Mouse (Mus musculus) ES-E14 (cell line): ENCODE data around the gene Matn1. TPM values are rescaled to one million over a fixed set of nuclear protein-coding genes. Genes with fewer than 3 reads are reported as not detected.

Experiments
- DNase-seq: peaks from one replicate; pipeline ENCODE4 v3.0.0-alpha.2; 2013; ENCODE audit warnings: low read depth, low spot score
- H3K27ac ChIP-seq: 2 replicates; pipeline ENCODE4 v1.5.1; 2012; ENCODE audit warnings: low read depth, mild to moderate bottlenecking, low read length, moderate library complexity, mixed read lengths; ENCODE audit not compliant: poor library complexity, insufficient read depth, severe bottlenecking
- H3K36me3 ChIP-seq: 2 replicates; pipeline ENCODE4 v1.6.1; 2012; ENCODE audit warnings: mild to moderate bottlenecking, low read length, moderate library complexity, mixed read lengths; ENCODE audit not compliant: control insufficient read depth, poor library complexity, insufficient read depth, severe bottlenecking
- H3K4me1 ChIP-seq, 2 experiments: fragments of 150-350 bp in 1 of 2; sonication (generic) in 1 of 2; 2 replicates each; pipeline ENCODE4 v1.6.1; 2012; ENCODE audit warnings: low read length in 2 of 2, mild to moderate bottlenecking in 1 of 2, mixed read lengths in 1 of 2; ENCODE audit not compliant: control insufficient read depth in 2 of 2, insufficient read depth in 2 of 2, poor library complexity in 1 of 2
- H3K4me3 ChIP-seq, 2 experiments: fragments of 150-350 bp in 1 of 2; sonication (generic) in 1 of 2; 2 replicates each; pipeline ENCODE4 v1.5.1; 2012; ENCODE audit warnings: low read length in 2 of 2, low read depth in 1 of 2, mild to moderate bottlenecking in 1 of 2, mixed read lengths in 1 of 2; ENCODE audit not compliant: insufficient read depth in 1 of 2, poor library complexity in 1 of 2, severe bottlenecking in 1 of 2
- H3K9ac ChIP-seq: 2 replicates; pipeline ENCODE4 v1.6.1; 2012; ENCODE audit warnings: low read depth, mild to moderate bottlenecking, low read length, mixed read lengths; ENCODE audit not compliant: poor library complexity, insufficient read depth, severe bottlenecking
- H3K9me3 ChIP-seq: fragments of 150-350 bp; sonication (generic); 2 replicates; pipeline ENCODE4 v1.6.1; 2012; ENCODE audit warnings: low read depth, mild to moderate bottlenecking, low read length; ENCODE audit not compliant: control insufficient read depth, insufficient read depth
- CHD2 ChIP-seq: IDR thresholded peaks from 2 replicates; pipeline ENCODE4 v1.6.1; 2014; ENCODE audit warnings: mild to moderate bottlenecking, low read depth, low read length, inconsistent platforms
- HCFC1 ChIP-seq: IDR thresholded peaks from 2 replicates; pipeline ENCODE4 v1.6.1; 2012; ENCODE audit warnings: low read length, inconsistent platforms, borderline replicate concordance; ENCODE audit not compliant: insufficient read depth
- MAFK ChIP-seq: IDR thresholded peaks from 2 replicates; pipeline ENCODE4 v1.6.1; 2014; ENCODE audit warnings: mild to moderate bottlenecking, low read depth, low read length, inconsistent platforms; ENCODE audit not compliant: insufficient read depth
- ZC3H11A ChIP-seq: IDR thresholded peaks from 2 replicates; pipeline ENCODE4 v1.6.1; 2012; ENCODE audit warnings: low read depth, mild to moderate bottlenecking, inconsistent platforms, low read length, borderline replicate concordance
- ZNF384 ChIP-seq: IDR thresholded peaks from 2 replicates; pipeline ENCODE4 v1.6.1; 2012; ENCODE audit warnings: low read depth, low read length, inconsistent platforms
- in situ Hi-C, 2 experiments: fragments of 600-800 bp; cut with MboI; formaldehyde crosslinking; loops; one replicate each; pipeline ENCODE4 v1.15.1; 2025; ENCODE audit warnings: low sequenced_read_pairs in 2 of 2, inconsistent platforms in 1 of 2; ENCODE audit not compliant: unreplicated experiment in 2 of 2
- total RNA-seq: library from RNA; depleted of rRNA; stranded (reverse); fragments of 300-350 nt; gene quantifications from 2 replicates; pipeline ENCODE4 v1.2.3, GENCODE M21; 2012; rRNA removed

Gene Matn1
- total RNA-seq, 1 experiment: 2.0 TPM

DNA sequence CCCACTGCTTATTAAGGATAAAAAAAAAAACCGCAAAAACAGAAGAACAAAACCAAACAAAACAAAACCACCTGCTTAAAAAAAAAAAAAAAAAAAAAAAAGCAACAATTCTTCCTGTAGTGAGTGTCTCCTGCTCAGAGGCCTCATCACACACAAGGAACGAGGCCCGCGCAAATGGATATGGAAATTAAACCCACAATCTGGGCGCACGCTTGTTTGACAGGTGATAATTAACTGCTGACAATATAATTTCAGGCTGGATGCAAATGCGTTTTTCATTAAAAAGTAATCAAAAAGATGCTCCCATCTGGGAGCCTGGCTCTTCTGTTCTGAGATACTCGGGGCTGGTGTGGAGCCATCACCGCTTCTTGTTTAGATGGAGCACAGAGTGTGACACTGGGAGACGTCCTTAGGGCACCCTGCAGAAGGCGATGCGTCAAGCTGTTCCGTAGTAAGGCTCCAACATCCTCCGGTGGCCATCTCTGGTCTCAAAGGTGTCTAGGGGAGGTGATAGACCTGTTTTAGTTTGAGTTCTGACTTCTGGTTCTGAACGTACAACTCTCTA is 56.5 kb downstream of the Matn1 start:
- TF ChIP-seq ZNF384: no peak
- TF ChIP-seq MAFK: no peak
- TF ChIP-seq HCFC1: no peak
- no peak for TF ChIP-seq ZC3H11A
- no peak for TF ChIP-seq CHD2
- H3K9ac ChIP-seq: no peak overlapping the region
- H3K9me3 ChIP-seq: no peaks in the 10 kb centered on the region
- in situ Hi-C loops: no loop called here
- H3K4me3 ChIP-seq: no peak overlapping the region
- H3K4me1 ChIP-seq: peaks cover 1 to 3% of the 10 kb centered on the region in 2 experiments; a peak in 2 of 4 replicates
- no peak for DNase-seq
- no peaks in the 10 kb centered on the region for H3K36me3 ChIP-seq
- no peak overlapping the region for H3K27ac ChIP-seq

Other genes starting within 250 kb of the Matn1 start
- gene Sdc3, start 151.8 kb upstream of the Matn1 start, total RNA-seq: 6.6 and 8.7 TPM in 2 replicates
- 40.0 and 96.2 TPM in 2 replicates for gene Laptm5, start 31.3 kb upstream of the Matn1 start, total RNA-seq